Mouse (Mus musculus) adrenal gland, adult (tissue): ENCODE results near the gene Nkd1.

Experiments used
- DNase-seq, 2 experiments: peaks; one replicate each; pipeline ENCODE4 v3.0.0; 2022 to 2023; ENCODE audit warnings: low spot score in 1 of 2; ENCODE audit not compliant: inconsistent age in 2 of 2

The Nkd1 gene

GRCm38 (mm10) chr8:88537998-88538975 is 17.1 kb downstream of the Nkd1 start:
- DNase-seq, result peak; percentile 72 to 88

DNA sequence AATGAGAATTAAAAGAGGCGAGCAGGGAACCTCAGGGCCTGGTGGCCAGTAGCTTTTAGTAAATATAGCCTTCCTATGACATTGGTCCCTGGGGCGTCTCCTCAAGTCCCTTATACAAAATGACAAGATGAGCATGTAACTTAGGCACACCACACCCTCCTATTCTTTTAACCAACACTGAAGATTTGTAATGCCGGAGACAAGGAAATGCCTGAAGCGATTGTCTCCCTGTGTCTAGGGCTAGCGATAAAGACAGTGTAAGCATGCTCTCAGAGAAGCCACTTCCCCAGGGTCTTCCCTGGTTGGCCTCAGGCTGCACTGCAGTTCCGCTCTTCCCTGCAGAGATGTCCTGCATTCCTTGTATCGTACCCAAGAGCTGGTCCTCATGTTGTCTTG is 17.8 kb downstream of the Nkd1 start:
- no peak for DNase-seq

DNA sequence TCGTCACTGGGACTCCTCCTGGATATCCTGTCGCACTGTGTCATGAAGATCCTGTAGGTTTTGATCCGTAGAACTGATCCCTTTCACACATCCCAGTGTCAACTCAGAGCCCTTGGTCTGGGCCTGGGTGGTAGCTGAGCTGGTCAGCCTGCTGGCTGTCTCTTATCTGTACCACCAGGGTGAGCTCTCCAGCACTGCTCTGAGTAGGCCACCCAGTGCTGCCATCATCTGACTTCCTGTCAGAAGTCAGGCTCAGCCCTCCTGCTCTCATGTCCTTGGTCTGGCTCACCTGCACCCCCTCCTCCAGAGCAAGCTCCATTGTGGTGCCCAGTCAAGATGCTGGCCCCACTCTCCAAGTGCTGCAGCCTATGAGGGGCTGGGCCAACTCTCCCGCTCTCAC is 18.8 kb downstream of the Nkd1 start:
- peak in 1 of 2 experiments; percentile 56 for DNase-seq

DNA sequence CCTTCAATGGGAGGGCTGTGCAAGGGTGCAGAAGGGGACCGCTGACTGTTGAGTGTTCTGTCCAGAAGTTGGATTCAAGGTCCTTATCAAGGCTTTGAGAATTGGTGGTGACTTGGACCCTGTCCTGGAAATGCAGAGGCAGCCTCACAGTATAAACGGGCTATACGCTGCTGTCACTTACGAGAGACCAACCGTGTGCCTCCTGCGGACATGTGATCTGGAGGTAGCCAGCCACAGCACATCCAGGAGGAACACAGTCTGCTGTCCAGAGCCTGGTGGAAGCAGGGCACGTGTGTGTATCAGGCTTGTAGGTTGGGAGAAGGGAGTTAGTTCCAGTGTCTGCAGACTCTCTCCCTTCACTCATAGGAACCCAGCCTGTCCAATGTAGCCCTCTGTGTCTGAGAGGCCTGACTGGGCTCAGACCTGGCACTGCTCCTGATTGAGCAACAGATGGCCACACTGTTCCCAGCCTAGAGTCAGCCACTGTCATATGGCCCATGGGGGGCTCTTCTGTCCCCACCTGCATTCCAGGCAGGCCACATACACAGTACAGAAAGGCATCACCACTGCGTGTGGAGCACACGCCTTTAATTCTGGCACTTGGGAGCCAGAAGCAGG is 21.6 kb downstream of the Nkd1 start:
- DNase-seq, result peak; percentile 77

DNA sequence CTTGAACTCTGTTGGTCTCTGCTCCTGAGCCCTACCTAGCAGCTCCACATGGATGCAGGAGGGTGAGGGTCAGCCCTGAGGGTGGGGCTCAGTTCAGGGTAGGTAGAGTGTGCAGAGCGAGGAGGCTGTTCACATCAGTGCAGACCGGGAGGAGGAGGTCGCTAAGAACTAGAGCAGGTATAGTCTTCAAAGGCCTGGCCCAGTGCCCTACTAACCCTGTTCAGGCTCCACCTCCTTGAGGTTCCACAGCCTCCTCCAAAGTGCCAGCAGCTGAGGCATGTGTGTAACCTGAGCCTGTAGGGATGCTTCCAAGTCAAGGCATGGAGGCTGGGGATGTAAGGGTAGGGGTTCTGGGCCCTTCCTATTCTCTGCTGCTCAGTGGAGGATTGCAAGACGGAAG is 23.5 kb downstream of the Nkd1 start:
- DNase-seq, result no peak

- no peak for DNase-seq
These were observed 24.3 kb downstream of the Nkd1 start for GRCm38 (mm10) chr8:88545441-88545840.

DNA sequence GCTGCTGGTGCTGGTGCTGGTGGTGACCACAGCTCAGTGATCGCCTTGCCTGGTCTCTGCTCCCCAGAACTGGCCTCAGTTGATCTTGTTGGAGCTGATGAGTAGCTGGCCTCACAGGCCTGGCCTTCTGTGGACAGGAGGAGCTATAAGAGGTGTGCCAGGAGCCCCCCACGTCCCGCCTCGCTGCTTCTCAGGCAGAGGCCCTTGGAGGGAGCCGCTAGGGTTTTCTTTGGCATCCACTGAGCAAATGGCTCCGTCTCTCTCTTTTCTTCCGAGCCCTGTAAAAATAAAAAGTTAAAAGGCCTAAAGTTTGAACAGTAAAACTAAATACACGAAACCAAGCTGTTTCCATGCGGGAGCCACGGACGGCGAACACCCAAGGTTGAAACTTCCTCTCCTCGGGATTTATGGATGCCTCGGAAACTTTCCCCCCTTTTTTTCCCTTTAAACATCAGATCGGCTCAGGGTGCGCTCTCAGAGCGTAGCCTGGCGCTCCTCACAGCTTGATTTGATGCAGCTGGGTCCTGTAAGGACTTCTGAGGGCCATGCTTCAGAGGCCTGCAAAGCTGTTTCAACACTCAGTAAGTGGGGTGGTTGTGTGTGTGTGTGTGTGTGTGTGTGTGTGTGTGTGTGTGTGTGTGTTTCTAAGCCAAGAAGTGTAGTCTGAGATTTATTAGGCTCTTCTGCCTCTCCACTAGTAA is 25.0 kb downstream of the Nkd1 start:
- DNase-seq, result no peak

- peak; percentile 35 to 64 for DNase-seq
These were observed 34.5 kb downstream of the Nkd1 start for GRCm38 (mm10) chr8:88555669-88556068.

- peak in 1 of 2 experiments; percentile 55 for DNase-seq
These were observed 38.9 kb downstream of the Nkd1 start for GRCm38 (mm10) chr8:88559985-88560473.

GRCm38 (mm10) chr8:88561402-88561801 is 40.2 kb downstream of the Nkd1 start:
- DNase-seq, result no peak

DNA sequence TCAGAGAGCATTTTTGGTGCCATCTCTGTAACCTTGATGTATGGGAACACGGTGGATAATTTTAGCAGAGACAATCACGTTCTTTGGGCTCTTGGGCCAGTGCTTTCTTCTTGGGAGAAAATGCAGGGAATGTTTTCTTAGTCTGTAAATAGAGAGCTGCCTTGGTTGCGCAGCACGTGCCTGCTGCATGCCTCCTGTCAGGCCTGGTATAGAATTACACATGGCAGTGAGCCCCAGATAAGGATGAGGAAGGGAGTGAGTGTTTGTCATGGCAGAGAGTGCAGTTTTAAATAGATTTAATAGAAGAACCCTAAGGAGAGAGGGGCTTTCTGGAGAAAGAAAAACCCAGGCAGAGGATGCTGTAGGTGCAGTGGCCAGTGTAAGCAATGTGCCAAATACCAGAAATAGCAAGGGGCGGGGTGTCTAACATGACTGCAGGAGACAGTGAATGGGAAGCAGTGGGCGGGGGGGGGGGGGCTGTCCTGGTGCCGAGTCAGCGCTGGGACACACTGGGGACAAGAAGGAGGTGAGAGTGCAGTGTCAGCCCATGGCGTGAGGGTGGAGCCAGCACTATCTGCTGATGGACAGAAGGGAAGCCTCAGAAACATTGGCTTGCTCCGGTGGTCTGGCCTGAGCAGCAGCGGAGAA is 43.2 kb downstream of the Nkd1 start:
- DNase-seq, result peak in 1 of 2 experiments; percentile 25

- no peak for DNase-seq
These were observed 45.0 kb downstream of the Nkd1 start for GRCm38 (mm10) chr8:88566119-88566518.

- peak in 1 of 2 experiments; percentile 68 for DNase-seq
These were observed 46.4 kb downstream of the Nkd1 start for GRCm38 (mm10) chr8:88567314-88568121.

GRCm38 (mm10) chr8:88568211-88568610 is 47.1 kb downstream of the Nkd1 start:
- DNase-seq, result no peak

DNA sequence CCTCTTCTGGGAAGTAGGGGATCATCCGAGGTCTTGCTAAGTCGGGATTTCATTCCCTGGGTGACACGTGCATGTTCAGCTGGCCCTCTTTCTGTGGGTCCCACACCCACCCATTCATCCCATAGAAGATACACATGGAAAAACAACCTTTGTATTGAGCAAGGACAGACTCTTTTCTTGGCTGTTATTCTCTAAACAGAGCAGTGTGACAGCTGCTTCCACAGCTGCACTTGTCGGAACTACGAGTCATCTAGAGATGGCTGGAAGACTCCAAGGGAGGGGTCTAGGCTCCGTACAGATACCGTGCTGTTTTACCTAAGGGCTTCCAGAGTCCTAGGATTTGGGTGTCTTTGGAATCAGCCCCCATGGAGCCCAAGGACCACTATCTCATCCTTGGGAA is 48.2 kb downstream of the Nkd1 start:
- no peak for DNase-seq

DNA sequence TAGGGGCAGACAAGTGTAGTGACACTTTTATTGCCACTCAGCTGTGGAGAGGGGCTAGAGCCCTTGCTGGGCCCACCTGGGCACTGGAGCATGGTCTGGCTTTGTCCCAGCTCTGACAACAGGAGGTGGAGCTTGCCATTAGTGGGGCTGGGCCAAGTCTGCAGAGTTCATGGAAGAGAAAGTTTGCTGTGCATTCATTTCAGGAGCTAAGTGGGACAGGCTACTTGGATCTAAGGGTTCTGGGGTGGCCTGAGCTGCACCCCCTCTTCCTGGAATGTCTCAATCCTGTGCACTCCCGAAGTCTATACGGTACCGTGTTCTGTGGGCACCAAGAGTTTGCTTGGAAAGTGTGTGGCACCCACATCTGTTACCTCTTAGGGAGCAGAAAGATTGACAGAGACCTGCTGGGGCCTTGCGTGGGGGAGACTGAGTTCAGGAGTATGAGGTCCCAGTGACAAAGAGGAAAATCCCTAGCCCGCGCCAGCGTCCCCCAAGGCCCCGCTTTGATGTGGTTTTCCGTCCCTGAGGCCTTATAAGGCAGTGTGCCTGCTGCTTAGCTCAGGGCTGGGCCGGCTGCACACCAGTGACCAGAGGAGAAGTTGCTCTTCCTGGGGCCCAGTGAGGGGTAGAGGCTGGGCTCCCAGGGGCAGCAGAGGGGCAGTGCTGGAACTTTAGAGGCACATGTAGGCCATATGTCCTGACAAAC is 49.3 kb downstream of the Nkd1 start:
- DNase-seq, result peak; percentile 92 to 93

- peak; percentile 85 to 88 for DNase-seq
These were observed 50.5 kb downstream of the Nkd1 start for GRCm38 (mm10) chr8:88571434-88572184.

- peak in 1 of 2 experiments; percentile 23 for DNase-seq
These were observed 51.2 kb downstream of the Nkd1 start for GRCm38 (mm10) chr8:88572185-88572909.
